Mouse (Mus musculus): ENCODE measurements around the gene Ikbke. TPM values are rescaled to one million over a fixed set of nuclear protein-coding genes. Genes with fewer than 3 reads are reported as not detected.

Gene Ikbke
- polyA plus RNA-seq, 2 experiments, result 4.2 to 13.4 TPM

DNA sequence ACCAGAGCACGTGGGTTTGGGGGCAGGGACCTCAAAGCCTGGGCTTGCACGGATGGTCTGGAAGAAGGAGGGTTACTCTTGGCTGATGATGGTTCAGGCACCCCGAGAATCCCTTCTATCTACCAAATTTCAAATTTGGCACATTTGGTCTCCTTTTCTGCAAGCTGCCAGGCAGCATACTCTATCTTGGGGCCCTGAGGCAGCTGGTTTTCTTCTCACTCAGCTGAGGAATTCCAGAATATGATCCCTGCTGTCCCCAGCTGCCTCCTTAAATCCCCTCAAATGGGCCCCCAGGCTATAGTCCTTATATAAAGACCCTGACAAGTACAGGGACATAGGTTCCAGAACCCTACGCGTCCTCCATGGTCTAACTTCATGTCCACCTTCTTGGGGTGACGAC, 66.0 kb downstream of the Ikbke start:
- Histone ChIP-seq H3K9ac (ENCODE audit: low read depth, low read length, severe bottlenecking) (no peak overlapping the region), H3K27ac (replicated peaks; ENCODE audit: low read depth, low read length) (no peak overlapping the region), H3K36me3 (ENCODE audit: control insufficient read depth, insufficient read depth, low read length) (no peaks in the 10 kb centered on the region), H3K4me1 (ENCODE audit: control insufficient read depth, insufficient read depth, low read length) (peaks cover 7% of the 10 kb centered on the region), H3K9me3 (ENCODE audit: control insufficient read depth, low read length) (no peaks in the 10 kb centered on the region), H3K4me2 (replicated peaks; ENCODE audit: low read depth, low read length, severe bottlenecking) (no peak overlapping the region), H3K27me3 (ENCODE audit: control insufficient read depth, insufficient read depth, low read length) (no peaks in the 10 kb centered on the region), H3K4me3 (replicated peaks; ENCODE audit: low read length) (no peak overlapping the region)
- ATAC-seq (ENCODE audit: low FRiP score, low read depth) (no peak), DNase-seq (ENCODE audit: low spot score) (peak; percentile 20)
- TF ChIP-seq POLR2A (IDR thresholded peaks at IDR 0.05; ENCODE audit: borderline replicate concordance, extremely low read depth, insufficient read depth, insufficient read length), result no peak
- 52% methylated on average over 6 of the region's 6 CpGs for WGBS

DNA sequence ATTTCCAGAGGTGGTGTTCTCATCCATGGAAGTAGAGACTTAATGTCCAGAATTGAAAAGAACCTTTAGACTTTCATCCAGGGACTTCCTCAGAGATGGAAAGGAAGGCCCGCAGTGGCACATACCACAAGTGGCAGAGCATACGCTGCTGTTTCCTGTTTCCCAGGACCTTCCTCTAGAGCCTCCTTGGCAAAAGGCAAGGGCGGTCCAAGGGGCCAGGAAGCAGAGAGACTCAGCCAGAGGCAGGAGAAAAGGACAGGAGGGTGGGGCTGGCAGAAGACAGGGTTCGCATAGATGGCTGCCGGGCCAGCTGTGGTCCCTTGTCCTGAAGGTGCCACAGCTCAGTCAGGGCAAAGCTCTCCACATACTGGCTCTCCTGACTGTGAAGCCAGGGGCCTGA, 66.5 kb downstream of the Ikbke start:
- Histone ChIP-seq H3K4me3 (replicated peaks; ENCODE audit: low read length) (no peak overlapping the region), H3K4me1 (ENCODE audit: control insufficient read depth, insufficient read depth, low read length) (peaks cover 7% of the 10 kb centered on the region), H3K36me3 (ENCODE audit: control insufficient read depth, insufficient read depth, low read length) (no peaks in the 10 kb centered on the region), H3K4me2 (replicated peaks; ENCODE audit: low read depth, low read length, severe bottlenecking) (no peak overlapping the region), H3K27me3 (ENCODE audit: control insufficient read depth, insufficient read depth, low read length) (no peaks in the 10 kb centered on the region), H3K9ac (ENCODE audit: low read depth, low read length, severe bottlenecking) (no peak overlapping the region), H3K9me3 (ENCODE audit: control insufficient read depth, low read length) (no peaks in the 10 kb centered on the region), H3K27ac (replicated peaks; ENCODE audit: low read depth, low read length) (no peak overlapping the region)
- WGBS, result 53% methylated on average over 5 of the region's 5 CpGs
- TF ChIP-seq POLR2A (IDR thresholded peaks at IDR 0.05; ENCODE audit: borderline replicate concordance, extremely low read depth, insufficient read depth, insufficient read length), result no peak
- DNase-seq (ENCODE audit: low spot score) (no peak), ATAC-seq (ENCODE audit: low FRiP score, low read depth) (no peak)

DNA sequence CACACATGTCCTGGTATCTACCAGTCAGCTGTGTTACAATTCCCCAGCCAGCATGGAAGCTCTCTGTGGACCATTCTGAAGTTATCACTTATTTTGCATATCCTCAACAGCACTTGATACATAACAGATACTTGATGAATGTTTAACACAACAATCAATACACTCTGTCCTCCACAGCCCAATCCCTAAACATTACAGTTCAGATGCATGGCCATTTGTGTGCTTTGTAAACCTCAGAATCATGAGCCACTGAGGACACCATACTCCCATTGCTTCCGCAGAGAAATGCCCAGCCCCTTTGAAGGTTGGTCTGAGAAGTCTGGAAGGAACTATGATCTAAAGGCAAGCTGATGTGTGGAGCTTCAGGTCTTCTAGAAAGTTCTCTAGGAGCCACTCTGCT, 67.8 kb downstream of the Ikbke start:
- Histone ChIP-seq H3K36me3 (ENCODE audit: control insufficient read depth, insufficient read depth, low read length) (no peaks in the 10 kb centered on the region), H3K9ac (ENCODE audit: low read depth, low read length, severe bottlenecking) (no peak overlapping the region), H3K4me1 (ENCODE audit: control insufficient read depth, insufficient read depth, low read length) (peaks cover 7% of the 10 kb centered on the region), H3K27me3 (ENCODE audit: control insufficient read depth, insufficient read depth, low read length) (no peaks in the 10 kb centered on the region), H3K4me2 (replicated peaks; ENCODE audit: low read depth, low read length, severe bottlenecking) (no peak overlapping the region), H3K9me3 (ENCODE audit: control insufficient read depth, low read length) (no peaks in the 10 kb centered on the region), H3K27ac (replicated peaks; ENCODE audit: low read depth, low read length) (no peak overlapping the region), H3K4me3 (replicated peaks; ENCODE audit: low read length) (no peak overlapping the region)
- WGBS, result 86% methylated on average over 1 of the region's 1 CpGs
- no peak for TF ChIP-seq POLR2A (IDR thresholded peaks at IDR 0.05; ENCODE audit: borderline replicate concordance, extremely low read depth, insufficient read depth, insufficient read length)
- DNase-seq (ENCODE audit: low spot score) (no peak), ATAC-seq (ENCODE audit: low FRiP score, low read depth) (no peak)

DNA sequence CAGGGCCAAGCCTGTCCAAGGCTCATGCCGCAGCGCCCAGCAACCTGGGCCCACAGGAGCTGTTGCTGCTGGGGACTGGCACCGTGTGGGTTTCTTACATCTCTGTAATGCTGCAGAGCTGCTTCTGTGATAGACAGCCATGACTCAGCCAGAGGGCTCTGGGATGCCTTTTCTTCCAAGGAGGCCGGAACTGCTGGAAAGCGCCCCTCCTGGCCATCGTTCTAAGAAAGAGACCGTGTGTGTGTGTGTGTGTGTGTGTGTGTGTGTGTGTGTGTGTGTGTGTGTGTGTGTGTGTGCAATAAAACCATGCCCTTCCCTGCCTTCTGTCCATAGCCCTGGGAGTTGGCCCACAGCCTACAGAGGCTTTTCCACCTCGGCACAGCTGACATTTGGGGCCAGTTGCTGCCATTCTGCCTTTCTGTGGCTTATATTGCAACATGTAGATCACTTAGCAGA, 69.4 kb downstream of the Ikbke start:
- peak; percentile 13 for DNase-seq (ENCODE audit: low spot score)
- WGBS, result 70% methylated on average over 8 of the region's 8 CpGs
- H3K4me3 ChIP-seq (replicated peaks; ENCODE audit: low read length), result no peak overlapping the region
- H3K27me3 ChIP-seq (ENCODE audit: control insufficient read depth, insufficient read depth, low read length), result no peaks in the 10 kb centered on the region
- no peak overlapping the region; the same call in 1 of the 2 replicates for H3K9ac ChIP-seq (ENCODE audit: low read depth, low read length, severe bottlenecking)
- no peak overlapping the region for H3K27ac ChIP-seq (replicated peaks; ENCODE audit: low read depth, low read length)
- H3K9me3 ChIP-seq (ENCODE audit: control insufficient read depth, low read length), result no peaks in the 10 kb centered on the region
- TF ChIP-seq POLR2A (IDR thresholded peaks at IDR 0.05; ENCODE audit: borderline replicate concordance, extremely low read depth, insufficient read depth, insufficient read length), result no peak
- no peak overlapping the region for H3K4me2 ChIP-seq (replicated peaks; ENCODE audit: low read depth, low read length, severe bottlenecking)
- H3K4me1 ChIP-seq (ENCODE audit: control insufficient read depth, insufficient read depth, low read length), result peaks cover 7% of the 10 kb centered on the region
- no peaks in the 10 kb centered on the region for H3K36me3 ChIP-seq (ENCODE audit: control insufficient read depth, insufficient read depth, low read length)
- ATAC-seq (ENCODE audit: low FRiP score, low read depth), result no peak

DNA sequence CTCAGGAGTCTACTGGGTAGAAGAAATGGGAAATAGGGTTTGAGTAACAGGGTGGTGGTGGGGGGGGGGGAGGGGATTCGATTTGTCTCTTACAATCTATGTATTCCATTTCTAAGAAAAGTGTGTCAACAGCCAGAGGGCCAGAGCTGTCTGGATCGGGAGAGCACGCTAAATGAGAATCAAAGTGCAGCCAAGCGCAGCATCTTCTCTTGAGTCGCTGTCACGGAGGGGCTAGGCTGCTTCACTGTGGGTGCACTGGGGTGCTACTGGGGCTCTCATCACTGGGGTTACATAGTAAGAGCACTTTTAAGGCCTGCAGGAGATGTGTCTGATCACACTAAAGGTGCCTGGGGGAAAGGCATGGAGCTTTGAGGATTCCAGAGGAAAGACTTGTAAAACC, 70.6 kb downstream of the Ikbke start:
- Histone ChIP-seq H3K4me2 (replicated peaks; ENCODE audit: low read depth, low read length, severe bottlenecking) (no peak overlapping the region), H3K9ac (ENCODE audit: low read depth, low read length, severe bottlenecking) (no peak overlapping the region), H3K4me1 (ENCODE audit: control insufficient read depth, insufficient read depth, low read length) (peaks cover 7% of the 10 kb centered on the region), H3K4me3 (replicated peaks; ENCODE audit: low read length) (no peak overlapping the region), H3K27me3 (ENCODE audit: control insufficient read depth, insufficient read depth, low read length) (no peaks in the 10 kb centered on the region), H3K36me3 (ENCODE audit: control insufficient read depth, insufficient read depth, low read length) (no peaks in the 10 kb centered on the region), H3K9me3 (ENCODE audit: control insufficient read depth, low read length) (no peaks in the 10 kb centered on the region), H3K27ac (replicated peaks; ENCODE audit: low read depth, low read length) (no peak overlapping the region)
- WGBS, result 91% methylated on average over 6 of the region's 6 CpGs
- ATAC-seq (ENCODE audit: low FRiP score, low read depth) (no peak), DNase-seq (ENCODE audit: low spot score) (no peak)
- no peak for TF ChIP-seq POLR2A (IDR thresholded peaks at IDR 0.05; ENCODE audit: borderline replicate concordance, extremely low read depth, insufficient read depth, insufficient read length)

DNA sequence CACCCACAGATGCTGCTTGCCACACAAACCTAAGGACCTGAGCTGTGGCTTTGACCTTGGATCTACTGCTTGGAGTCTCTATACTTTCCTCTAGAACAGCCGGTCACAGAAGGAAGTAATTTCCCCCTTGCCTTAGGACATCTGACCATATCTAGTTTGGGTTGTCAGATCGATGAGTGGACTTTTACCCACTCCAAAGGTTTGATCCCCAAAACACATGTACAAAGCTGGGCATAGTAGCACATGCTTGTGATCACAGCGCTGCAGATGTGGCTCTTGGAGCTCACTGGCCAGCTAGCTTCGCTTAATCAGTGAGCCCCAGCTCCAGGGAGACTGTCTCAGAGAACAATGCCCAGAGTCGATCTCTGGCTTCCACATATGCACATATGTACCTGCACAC, 71.3 kb downstream of the Ikbke start:
- H3K9ac ChIP-seq (ENCODE audit: low read depth, low read length, severe bottlenecking), result no peak overlapping the region
- TF ChIP-seq POLR2A (IDR thresholded peaks at IDR 0.05; ENCODE audit: borderline replicate concordance, extremely low read depth, insufficient read depth, insufficient read length), result no peak

More for the DNA sequence above, 71.3 kb downstream of the Ikbke start:
- 82% methylated on average over 5 of the region's 5 CpGs for WGBS
- H3K4me3 ChIP-seq (replicated peaks; ENCODE audit: low read length), result no peak overlapping the region
- no peaks in the 10 kb centered on the region for H3K9me3 ChIP-seq (ENCODE audit: control insufficient read depth, low read length)
- H3K27ac ChIP-seq (replicated peaks; ENCODE audit: low read depth, low read length), result no peak overlapping the region
- H3K4me1 ChIP-seq (ENCODE audit: control insufficient read depth, insufficient read depth, low read length), result peaks cover 2% of the 10 kb centered on the region
- no peaks in the 10 kb centered on the region for H3K27me3 ChIP-seq (ENCODE audit: control insufficient read depth, insufficient read depth, low read length)
- ATAC-seq (ENCODE audit: low FRiP score, low read depth) (no peak), DNase-seq (ENCODE audit: low spot score) (no peak)
- H3K36me3 ChIP-seq (ENCODE audit: control insufficient read depth, insufficient read depth, low read length), result no peaks in the 10 kb centered on the region
- no peak overlapping the region for H3K4me2 ChIP-seq (replicated peaks; ENCODE audit: low read depth, low read length, severe bottlenecking)

Data from limb, embryonic 14.5 days (tissue).